Mouse (Mus musculus): ENCODE measurements at regions not wholly inside any gene's neighbourhood (a gene's known extent, or its start where the extent isn't known, plus 50 kb on each side); places are given as distances from the start of the nearest gene placed in this dataset.

DNA sequence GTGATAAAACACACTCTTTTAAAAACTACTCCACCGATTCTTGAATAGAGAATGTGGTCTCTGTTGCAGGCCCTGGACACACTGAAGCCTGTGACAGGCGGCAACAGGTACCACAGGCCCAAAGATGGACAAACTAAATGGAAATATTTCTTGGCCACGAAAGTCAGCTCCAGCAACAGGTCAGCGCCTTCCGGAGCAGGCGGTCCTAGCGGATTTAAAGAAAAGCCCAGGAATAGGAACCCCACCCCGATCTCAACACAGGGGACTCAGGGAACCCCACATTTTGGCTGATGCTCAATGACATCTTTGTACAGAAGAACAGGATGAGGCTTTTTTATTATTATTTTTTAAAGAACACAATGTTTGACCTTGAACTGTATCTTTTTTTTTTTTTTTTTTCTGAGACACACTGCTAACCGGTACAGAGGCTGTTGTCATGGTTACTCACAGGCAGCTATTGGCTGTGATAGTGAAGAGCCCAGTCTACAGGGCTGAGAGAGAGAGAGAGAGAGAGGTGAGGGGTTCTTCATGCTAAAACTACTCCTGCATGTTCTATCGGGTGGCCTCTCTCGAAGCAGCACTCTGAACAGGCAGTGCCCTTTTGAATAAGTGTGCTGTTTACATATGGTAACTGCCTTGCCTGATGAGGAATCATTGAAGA is 63.5 kb downstream of the Ing2 start:
- TF ChIP-seq HCFC1 (IDR thresholded peaks at IDR 0.05; ENCODE audit: borderline replicate concordance, insufficient read depth, low read length) (no peak), ZNF384 (IDR thresholded peaks at IDR 0.05; ENCODE audit: low read depth, low read length) (peak; percentile 63; the same call in 1 of the 2 replicates), MAFK (IDR thresholded peaks at IDR 0.05; ENCODE audit: insufficient read depth, low read depth, low read length) (no peak), ZC3H11A (IDR thresholded peaks at IDR 0.05; ENCODE audit: borderline replicate concordance, low read depth, low read length) (no peak), CHD2 (IDR thresholded peaks at IDR 0.05; ENCODE audit: low read depth, low read length) (no peak)

All from ES-E14 (cell line).